Mouse (Mus musculus) adrenal gland, adult (tissue): Measurements from ENCODE around the gene Stkld1.
"Not testable (repeated sequence)": the region's sequence is repeated elsewhere in the genome, so short reads cannot be mapped to it uniquely, and the experiment has no call there.

Source experiments
- DNase-seq, 2 experiments: peaks; one replicate each; pipeline ENCODE4 v3.0.0; 2022 to 2023; ENCODE audit warnings: low spot score in 1 of 2; ENCODE audit not compliant: inconsistent age in 2 of 2

Gene Stkld1

DNA sequence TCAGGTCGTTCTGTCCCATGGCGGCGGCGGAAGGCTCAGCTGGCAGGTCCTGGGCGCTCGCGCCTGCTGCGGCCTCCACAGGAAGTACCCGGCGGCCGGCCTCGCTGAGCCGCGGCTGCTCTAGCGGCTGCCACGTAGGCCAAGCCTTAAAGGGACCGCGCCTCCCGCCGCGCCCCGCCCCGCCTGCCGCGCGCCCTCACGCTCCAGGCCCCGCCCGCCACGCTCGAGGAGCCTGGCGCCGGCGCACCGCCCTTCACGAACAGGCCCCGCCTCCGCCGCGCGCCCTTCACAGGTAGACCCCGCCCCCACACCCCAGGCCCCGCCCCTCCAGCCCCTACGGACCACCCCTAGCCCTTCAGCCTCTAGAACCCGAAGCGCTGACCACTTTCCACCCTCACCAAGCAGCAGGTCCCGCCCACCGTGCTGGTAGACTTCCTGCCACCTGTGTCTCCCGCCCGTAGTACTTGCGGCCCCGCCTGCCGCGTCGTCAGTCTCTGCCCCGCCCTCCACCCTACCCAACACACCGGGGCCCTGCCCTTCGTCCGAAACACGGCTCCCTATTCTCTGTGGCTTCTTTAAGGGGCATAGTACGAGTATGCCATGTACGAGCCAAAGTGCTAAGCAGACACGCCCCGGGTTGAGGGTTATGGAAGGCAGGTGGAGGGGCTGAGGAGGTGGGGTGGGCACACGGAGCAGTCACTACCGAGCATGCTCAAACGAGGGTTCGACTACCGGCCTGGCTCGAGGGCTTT lies at the start of gene Stkld1, which contains the start of gene Surf4:
TSS of gene Stkld1 (plus strand) at position 744 of the 752 bp plus-strand sequence.
TSS of gene Surf4 (minus strand) at position 625 of the 752 bp plus-strand sequence.
- peak; percentile 97 for DNase-seq

DNA sequence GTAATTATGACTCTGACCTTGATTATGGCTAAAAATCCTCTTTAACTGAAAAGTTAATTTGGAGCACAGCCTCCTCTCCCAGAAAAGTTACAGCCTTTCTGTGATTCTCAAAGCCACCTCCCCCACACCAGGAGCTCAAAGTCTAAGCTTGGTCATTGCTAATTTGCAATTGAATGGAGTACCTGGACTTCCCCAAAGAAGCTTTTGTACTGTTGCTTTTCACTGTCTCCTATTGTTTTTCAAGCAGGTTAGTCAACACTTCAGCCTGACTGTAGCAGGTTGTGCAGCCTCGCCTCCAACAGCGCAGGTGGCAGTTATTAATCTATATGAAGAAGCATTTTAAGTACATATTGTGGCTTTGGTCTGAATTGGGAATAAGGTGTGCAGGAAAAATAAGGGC lies 48.3 kb upstream of the Stkld1 start:
- not testable (repeated sequence) for DNase-seq

GRCm38 (mm10) chr2:26886170-26886569 lies 47.7 kb upstream of the Stkld1 start:
- DNase-seq, result not testable (repeated sequence)

GRCm38 (mm10) chr2:26895898-26896297 lies 37.9 kb upstream of the Stkld1 start:
- DNase-seq, result no peak

GRCm38 (mm10) chr2:26900731-26901130 lies 33.1 kb upstream of the Stkld1 start:
- DNase-seq, result no peak

DNA sequence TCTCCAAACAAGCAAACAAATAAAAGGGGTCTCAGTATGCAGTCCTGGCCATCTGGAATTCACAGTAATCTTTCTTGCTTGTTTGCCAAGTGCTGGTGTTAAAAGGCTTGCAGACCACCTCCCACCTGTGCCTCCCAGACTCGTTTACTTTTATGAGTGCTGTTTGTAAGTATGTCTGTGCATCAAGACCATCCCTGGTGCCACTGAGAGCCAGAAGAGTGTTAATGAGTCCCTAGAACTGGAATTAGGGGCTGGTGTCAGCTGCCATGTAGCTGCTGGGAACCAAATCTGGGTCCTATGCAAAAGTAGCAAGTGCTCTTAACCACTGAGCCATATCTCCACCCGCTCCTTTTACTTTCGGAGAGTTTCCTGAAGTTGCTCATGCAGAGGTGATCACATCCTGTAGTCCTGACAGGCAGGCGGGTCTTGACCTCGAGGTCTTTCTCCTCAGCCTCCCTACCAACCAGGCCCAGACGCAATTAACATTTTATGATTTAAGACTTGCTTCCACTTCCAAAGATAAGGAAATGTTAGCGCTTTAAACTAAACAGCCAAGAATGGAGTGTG lies 31.9 kb upstream of the Stkld1 start:
- peak in 1 of 2 experiments; percentile 31 for DNase-seq

GRCm38 (mm10) chr2:26902467-26903220 lies 31.2 kb upstream of the Stkld1 start, which contains the start of gene Surf6:
TSS of gene Surf6 (minus strand) at chr2:26902879.
- peak; percentile 97 to 99 for DNase-seq

DNA sequence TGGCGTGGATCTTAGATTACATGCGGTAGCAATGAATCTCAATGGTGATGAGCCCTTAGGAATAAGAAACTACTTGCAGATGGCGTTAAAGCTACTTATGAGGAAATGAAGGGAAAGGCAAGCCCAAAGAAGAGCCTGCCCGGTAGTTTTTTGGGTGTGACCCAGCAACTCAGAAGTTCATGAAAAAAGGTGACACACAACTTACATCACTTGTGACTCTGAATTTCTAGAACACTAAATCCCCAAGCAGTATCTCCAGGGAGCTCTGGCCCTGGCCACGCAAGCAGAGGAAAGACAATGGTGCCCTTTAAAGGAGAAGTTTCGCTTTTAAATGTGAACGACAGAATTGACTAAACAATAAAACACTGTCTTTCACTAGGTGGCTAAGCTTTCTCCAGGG lies 30.5 kb upstream of the Stkld1 start:
- no peak for DNase-seq

GRCm38 (mm10) chr2:26905936-26906335 lies 27.9 kb upstream of the Stkld1 start:
- DNase-seq, result peak in 1 of 2 experiments; percentile 6

DNA sequence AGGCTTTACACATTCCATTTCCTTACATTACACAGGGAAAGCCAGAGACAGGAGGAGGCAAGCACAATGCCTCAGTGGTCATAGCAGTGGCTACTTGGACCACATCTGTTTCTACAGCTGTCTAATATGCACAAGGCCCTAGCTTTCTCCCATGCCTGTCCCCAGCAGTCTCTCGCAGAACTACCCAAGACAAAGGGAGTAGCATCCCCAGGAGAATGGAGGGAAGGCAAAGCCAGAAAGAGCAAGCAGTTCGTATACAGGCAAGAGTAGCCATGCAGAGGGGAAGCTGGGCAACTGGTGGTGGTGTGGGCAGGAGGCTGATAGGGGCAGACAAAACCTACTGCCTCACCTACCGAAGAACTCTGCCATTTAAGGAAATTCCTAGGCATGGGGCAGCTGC lies 27.4 kb upstream of the Stkld1 start:
- no peak for DNase-seq

- peak; percentile 69 to 83 for DNase-seq
Observed at GRCm38 (mm10) chr2:26907109-26907508, 26.7 kb upstream of the Stkld1 start.

GRCm38 (mm10) chr2:26908710-26909386 lies 25.0 kb upstream of the Stkld1 start:
- peak; percentile 15 to 50 for DNase-seq

DNA sequence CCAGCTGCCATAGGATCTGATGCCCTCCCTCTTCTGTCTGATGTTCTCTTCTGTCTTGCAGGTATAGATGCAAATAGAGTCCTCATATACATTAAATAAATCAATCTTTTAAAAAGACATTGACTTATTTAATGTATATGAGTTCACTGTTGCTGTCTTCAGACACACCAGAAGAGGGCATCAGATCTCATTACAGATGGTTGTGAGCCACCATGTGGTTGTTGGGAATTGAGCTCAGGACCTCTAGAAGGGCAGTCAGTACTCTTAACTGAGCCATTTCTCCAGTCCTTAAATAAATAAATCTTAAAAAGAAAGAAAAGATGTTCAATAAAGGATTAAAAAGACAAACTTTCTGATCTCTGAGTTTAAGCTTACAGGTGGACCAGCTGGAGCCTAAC lies 24.5 kb upstream of the Stkld1 start:
- DNase-seq, result peak in 1 of 2 experiments; percentile 38

DNA sequence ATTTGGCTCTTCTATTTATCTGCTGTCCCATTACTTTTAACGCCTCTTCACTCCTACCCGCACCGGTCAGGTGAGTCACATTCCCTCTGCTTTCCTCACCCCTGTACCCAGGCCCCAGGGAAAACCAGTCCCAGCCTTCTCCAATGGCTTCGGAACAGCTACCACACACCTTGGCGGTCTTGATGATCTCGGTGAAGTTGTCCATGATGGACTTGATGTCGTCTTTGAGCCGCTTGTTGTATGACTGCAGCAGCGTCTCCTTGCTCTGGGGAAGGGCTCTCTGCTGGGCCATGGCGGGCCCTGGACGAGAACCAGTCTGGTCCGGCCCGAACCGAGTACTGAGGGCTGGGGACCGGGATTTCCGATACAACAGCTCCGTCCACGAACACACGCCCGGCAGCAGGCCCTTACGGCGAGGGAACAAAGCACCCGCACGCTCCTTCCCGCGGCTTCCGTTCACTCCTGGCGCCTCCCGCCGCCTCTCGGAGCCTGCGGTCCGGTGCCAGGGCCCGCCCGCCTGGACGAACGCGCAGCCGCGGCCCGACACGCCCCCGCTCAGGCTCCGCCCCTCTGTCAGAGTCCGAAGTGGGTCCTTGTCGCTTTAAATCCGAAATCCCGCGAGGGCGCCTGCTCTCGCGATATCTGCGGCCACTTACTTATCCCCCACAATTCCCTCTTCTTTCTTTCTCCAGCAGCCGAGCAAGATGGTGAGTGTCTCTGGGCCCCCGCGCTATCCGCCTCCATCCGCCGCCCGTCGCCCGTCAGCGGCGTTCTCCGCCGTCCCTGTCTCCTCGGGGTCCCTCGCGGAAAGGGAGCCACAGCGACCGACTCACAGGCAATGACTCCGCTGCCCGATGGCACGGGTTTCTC lies 23.5 kb upstream of the Stkld1 start, which contains the start of the genes Med22 and Rpl7a:
TSS of gene Med22 (minus strand) at position 554 of the 870 bp plus-strand sequence.
TSS of gene Rpl7a (plus strand) at position 641 of the 870 bp plus-strand sequence.
- peak; percentile 99 to 100 for DNase-seq

GRCm38 (mm10) chr2:26910994-26911765 lies 22.7 kb upstream of the Stkld1 start:
- peak in 1 of 2 experiments; percentile 76 for DNase-seq

DNA sequence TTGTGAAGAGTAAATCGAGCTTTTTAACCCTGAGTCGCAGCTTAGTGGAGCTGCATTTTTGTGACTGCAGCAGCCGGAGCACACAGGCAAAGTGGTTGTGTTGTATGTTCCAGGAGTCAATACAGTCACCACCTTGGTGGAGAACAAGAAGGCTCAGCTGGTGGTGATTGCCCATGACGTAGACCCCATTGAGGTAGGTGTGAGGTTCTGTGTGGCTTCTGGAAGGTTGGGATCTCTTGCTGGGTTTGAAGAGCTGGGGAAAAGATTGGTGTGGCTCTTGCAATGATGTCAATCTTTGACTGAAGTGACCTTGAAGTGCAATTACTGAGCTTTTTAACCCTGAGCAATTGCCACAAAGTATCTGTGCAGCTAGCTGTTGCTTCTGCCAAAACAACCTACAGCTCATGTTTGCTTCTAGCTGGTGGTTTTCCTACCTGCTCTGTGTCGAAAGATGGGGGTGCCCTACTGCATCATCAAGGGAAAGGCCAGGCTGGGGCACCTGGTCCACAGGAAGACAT lies 21.5 kb upstream of the Stkld1 start:
- DNase-seq, result peak in 1 of 2 experiments; percentile 55

DNA sequence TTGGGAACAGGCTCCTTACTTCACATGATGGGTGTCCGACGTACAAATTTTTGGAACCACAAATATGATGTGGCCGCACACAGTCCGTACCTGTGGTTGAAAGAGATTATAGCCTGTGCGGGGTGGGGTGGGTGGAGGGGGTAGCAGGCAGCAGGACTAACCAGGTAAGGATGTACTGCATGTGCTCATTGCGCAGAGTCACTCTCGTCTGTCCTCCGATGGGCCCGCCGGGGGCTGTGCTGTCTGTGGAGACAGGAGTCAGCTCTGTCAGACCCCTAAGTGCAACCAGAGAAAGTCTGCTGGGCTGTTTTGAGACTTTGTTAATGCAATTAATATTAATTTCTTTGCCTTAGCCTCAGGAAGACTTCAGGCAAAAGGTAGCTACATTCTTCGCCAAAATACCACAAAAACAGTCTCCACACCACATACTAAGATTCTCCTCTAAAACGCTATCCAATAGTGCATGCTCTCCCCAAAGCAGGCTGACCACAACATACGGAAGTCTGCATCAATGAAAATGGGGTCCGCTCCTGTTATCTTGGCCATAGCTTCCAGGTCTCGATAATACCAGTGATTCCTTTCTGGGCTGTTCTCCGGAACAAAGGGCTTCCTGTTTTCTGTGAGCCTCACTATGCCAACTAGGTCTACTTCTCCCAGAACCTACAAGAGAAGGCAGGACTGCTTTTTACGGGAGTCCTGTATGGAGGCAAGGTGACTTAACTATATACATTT lies 20.3 kb upstream of the Stkld1 start:
- peak in 1 of 2 experiments; percentile 34 for DNase-seq
